Mouse (Mus musculus) hindbrain, postnatal 0 days (tissue): ENCODE data around the gene Cnot6l. TPM values are rescaled to one million over a fixed set of nuclear protein-coding genes. Genes with fewer than 3 reads are reported as not detected.

Source experiments
- ATAC-seq: fragments of 200-750 bp; cut with Nextera tagmentation; 2 replicates; pipeline ENCODE4 v1.8.0; 2017; ENCODE audit warnings: mild to moderate bottlenecking, moderate TSS enrichment, moderate library complexity
- DNase-seq: peaks from one replicate; pipeline ENCODE4 v3.0.0-alpha.2; 2015; ENCODE audit warnings: low spot score
- H3K27ac ChIP-seq: fragments of 300-500 bp; sonication (generic); 2 replicates; pipeline ENCODE4 v1.5.1; 2014; ENCODE audit warnings: mild to moderate bottlenecking
- H3K27me3 ChIP-seq: fragments of 300-500 bp; sonication (generic); 2 replicates; pipeline ENCODE4 v1.6.1; 2014; ENCODE audit warnings: low read length, mixed read lengths; ENCODE audit not compliant: insufficient read depth
- H3K36me3 ChIP-seq: fragments of 300-500 bp; sonication (generic); 2 replicates; pipeline ENCODE4 v1.6.1; 2014; ENCODE audit warnings: low read length, mixed read lengths; ENCODE audit not compliant: insufficient read depth
- H3K4me1 ChIP-seq: fragments of 300-500 bp; sonication (generic); 2 replicates; pipeline ENCODE4 v1.6.1; 2014; ENCODE audit warnings: antibody characterized with exemption, low read length, mixed read lengths; ENCODE audit not compliant: insufficient read depth
- H3K4me2 ChIP-seq: fragments of 300-500 bp; sonication (generic); 2 replicates; pipeline ENCODE4 v1.6.1; 2014; ENCODE audit warnings: low read depth, mild to moderate bottlenecking, low read length, moderate library complexity, mixed read lengths
- H3K4me3 ChIP-seq: fragments of 300-500 bp; sonication (generic); 2 replicates; pipeline ENCODE4 v1.5.1; 2014; ENCODE audit warnings: low read length
- H3K9ac ChIP-seq: fragments of 300-500 bp; sonication (generic); replicated peaks from 2 replicates; pipeline ENCODE4 v1.6.1; 2014; ENCODE audit warnings: mild to moderate bottlenecking, low read length, moderate library complexity, mixed read lengths
- H3K9me3 ChIP-seq: fragments of 300-500 bp; sonication (generic); 2 replicates; pipeline ENCODE4 v1.6.1; 2016; ENCODE audit warnings: low read length, mixed read lengths
- CTCF ChIP-seq: IDR thresholded peaks from 2 replicates; pipeline ENCODE4 v1.5.1; 2016; ENCODE audit warnings: antibody characterized with exemption, control low read depth, low read depth
- WGBS: fragments of 180-500 bp; shearing (Covaris S2); extraction: QIAGEN DNeasy Blood & Tissue Kit; methylation state at CpG from one replicate; pipeline ENCODE4 v1.1.7; 2014; 5-methylcytosine and 5-hydroxymethylcytosine counted together
- polyA plus RNA-seq: library from polyadenylated mRNA; unstranded; fragments of >200 nt; fragmentation: Nextera tagmentation; extraction: Ambion mirVana; gene quantifications from 2 replicates; pipeline ENCODE4 v1.2.1, GENCODE M21; 2015
- total RNA-seq: library from RNA; depleted of rRNA; stranded (reverse); fragments of >200 nt; gene quantifications from 2 replicates; pipeline ENCODE4 v1.2.3, GENCODE M21; 2014

Gene Cnot6l
- total and polyA plus RNA-seq, 2 experiments from 2014 or later: 17.7 to 17.8 TPM

DNA sequence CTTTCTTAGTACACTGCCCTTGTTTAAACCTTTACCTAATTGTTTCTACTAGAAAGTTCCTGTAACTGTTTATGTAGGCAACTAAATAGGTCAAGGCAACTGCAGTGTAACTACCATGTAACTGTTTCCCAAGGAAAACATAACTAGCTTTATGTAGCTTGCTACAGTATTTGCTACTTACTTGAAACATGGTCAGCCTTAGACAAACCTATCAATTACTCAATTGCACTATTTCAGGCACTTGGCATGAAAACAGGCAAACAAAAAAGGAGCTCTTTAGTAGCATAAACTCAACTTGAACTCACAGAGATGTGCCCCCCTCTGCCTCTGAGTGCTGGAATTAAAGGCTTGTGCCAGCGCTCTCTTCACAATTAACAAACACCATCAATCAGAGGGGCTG, 37.1 kb downstream of the Cnot6l start:
- no peaks in the 10 kb centered on the region for H3K27me3 ChIP-seq
- no peak for TF ChIP-seq CTCF
- no peak for DNase-seq

DNA sequence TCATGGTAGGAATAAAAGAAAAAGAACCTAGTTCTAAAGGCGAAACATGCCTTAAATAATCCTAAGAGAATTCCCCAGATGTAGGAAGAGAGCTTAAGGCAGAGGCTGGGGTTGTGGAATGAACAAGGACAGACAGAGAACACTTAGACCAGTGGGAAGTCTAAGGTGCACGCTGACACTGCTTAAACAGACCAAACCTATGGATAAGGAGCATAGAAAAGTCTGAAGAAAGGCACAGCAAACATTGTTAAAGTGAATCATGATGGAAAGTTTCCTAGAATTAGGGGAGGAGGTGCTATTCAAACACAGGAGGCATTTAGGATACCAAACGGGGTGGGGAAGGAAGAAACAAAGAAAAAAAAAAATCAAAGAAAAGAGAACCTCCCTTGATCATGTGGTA, 49.0 kb downstream of the Cnot6l start:
- no peaks in the 10 kb centered on the region for H3K9me3 ChIP-seq
- no peak for TF ChIP-seq CTCF
- H3K4me1 ChIP-seq: no peaks in the 10 kb centered on the region
- H3K27me3 ChIP-seq: no peaks in the 10 kb centered on the region
- H3K4me2 ChIP-seq: no peak overlapping the region
- H3K4me3 ChIP-seq: no peak overlapping the region
- WGBS: 86% methylated on average over 3 of the region's 3 CpGs
- H3K27ac ChIP-seq: no peak overlapping the region
- no peak overlapping the region for H3K9ac ChIP-seq
- H3K36me3 ChIP-seq: no peaks in the 10 kb centered on the region
- DNase-seq (no peak), ATAC-seq (no peak)

More for the DNA sequence above, 37.1 kb downstream of the Cnot6l start:
- ATAC-seq: no peak
- Histone ChIP-seq H3K4me1 (no peaks in the 10 kb centered on the region), H3K36me3 (0 out of 2 replicates have a peak, but pooled peaks cover 6% of the 10 kb centered on the region), H3K4me2 (no peak overlapping the region), H3K9me3 (no peaks in the 10 kb centered on the region), H3K4me3 (no peak overlapping the region), H3K27ac (no peak overlapping the region), H3K9ac (no peak overlapping the region)
- 81% methylated on average over 1 of the region's 1 CpGs for WGBS

DNA sequence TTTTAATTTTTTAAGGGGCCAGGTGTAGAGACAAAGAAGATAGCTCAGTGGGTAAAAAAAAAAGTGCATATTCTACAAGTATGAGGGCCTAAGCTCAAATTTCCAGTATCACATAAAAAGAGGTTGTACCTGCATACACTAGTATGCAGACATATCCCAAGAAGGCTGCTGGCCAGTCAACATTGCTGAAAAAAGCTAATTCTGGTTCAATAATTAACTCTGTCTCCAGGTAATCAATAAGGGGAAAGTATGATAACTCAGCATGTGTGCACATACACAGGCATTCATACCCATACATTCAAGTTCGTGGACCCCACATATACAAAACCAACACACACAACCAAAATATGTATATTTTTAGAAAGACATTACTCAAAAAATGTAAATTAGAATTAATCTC, 59.3 kb downstream of the Cnot6l start:
- Histone ChIP-seq H3K9ac (no peak overlapping the region), H3K36me3 (peaks cover 3% of the 10 kb centered on the region; the same call in 1 of the 2 replicates), H3K9me3 (no peaks in the 10 kb centered on the region), H3K27me3 (no peaks in the 10 kb centered on the region), H3K4me3 (no peak overlapping the region), H3K4me1 (no peaks in the 10 kb centered on the region), H3K27ac (no peak overlapping the region), H3K4me2 (no peak overlapping the region)
- ATAC-seq (no peak), DNase-seq (no peak)
- TF ChIP-seq CTCF: no peak
- WGBS: 98% methylated on average over 1 of the region's 1 CpGs

DNA sequence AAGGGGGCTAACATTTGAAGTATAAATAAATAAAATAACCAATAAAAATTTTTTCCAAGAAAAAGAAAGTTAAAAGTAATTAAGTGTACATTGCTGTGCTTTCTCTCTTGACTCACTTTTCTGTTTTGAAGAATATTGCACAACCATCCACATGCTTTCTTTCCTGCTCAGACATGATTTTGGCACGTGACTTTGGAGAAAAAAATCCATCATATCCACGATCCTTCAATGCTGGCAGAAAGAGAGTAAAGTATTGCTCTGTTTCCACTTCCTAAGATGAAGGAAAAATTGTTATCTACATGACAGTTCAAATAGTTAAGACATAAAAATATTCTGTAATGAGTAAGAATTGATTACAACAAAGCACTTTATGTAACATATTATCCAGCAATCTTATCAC, 72.5 kb downstream of the Cnot6l start:
- no peak for TF ChIP-seq CTCF
- Histone ChIP-seq H3K4me2 (no peak overlapping the region), H3K9me3 (no peaks in the 10 kb centered on the region), H3K36me3 (no peaks in the 10 kb centered on the region), H3K27ac (no peak overlapping the region), H3K27me3 (no peaks in the 10 kb centered on the region), H3K9ac (no peak overlapping the region), H3K4me3 (no peak overlapping the region), H3K4me1 (no peaks in the 10 kb centered on the region)
- DNase-seq (no peak), ATAC-seq (no peak)
- WGBS: 90% methylated on average over 2 of the region's 2 CpGs

DNA sequence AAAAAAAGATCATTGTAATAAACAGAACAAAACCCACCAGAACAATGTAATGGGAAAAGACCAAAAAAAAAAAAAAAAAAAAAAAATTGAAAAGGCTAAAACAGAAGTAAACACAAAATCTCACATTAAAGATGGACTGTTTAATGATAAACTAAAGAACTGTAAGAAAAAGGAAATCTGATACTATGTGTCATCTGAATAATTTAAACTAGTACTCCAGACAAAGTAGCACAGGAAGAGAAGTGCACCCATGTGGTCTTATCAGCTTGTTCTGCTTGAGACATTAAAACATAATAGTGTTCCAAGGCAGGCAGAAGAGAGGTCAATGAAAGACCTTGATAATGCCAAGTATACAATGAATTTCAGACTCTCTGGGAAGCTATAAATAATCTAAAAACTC, 78.6 kb downstream of the Cnot6l start:
- TF ChIP-seq CTCF: no peak
- Histone ChIP-seq H3K9ac (no peak overlapping the region), H3K4me2 (no peak overlapping the region), H3K4me3 (no peak overlapping the region), H3K36me3 (peaks cover 6% of the 10 kb centered on the region), H3K9me3 (no peaks in the 10 kb centered on the region), H3K4me1 (no peaks in the 10 kb centered on the region), H3K27ac (no peak overlapping the region), H3K27me3 (no peaks in the 10 kb centered on the region)
- no peak for ATAC-seq
- no peak for DNase-seq

DNA sequence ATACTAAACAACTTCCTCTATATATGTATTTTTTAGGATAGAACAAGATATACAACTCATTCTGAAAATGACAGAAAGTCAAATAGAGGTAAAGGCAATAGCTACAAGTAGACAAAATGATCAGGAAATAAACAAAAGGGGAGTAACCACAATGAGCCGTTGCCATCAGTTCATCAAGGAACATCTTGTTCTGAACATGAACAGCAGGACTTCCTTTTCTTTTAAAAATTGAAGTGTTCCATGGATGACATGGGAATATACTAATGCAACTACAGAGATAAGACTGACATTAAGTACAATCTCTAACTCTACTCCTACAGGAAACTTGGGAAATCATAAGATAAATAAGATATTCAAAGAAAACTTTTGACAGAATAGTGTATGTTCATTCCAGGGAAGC, 84.9 kb downstream of the Cnot6l start:
- Histone ChIP-seq H3K4me3 (no peak overlapping the region), H3K4me2 (no peak overlapping the region), H3K36me3 (peaks cover 15% of the 10 kb centered on the region), H3K27me3 (no peaks in the 10 kb centered on the region), H3K27ac (no peak overlapping the region), H3K4me1 (no peaks in the 10 kb centered on the region), H3K9me3 (no peaks in the 10 kb centered on the region), H3K9ac (no peak overlapping the region)
- ATAC-seq (no peak), DNase-seq (no peak)
- no peak for TF ChIP-seq CTCF
- 74% methylated on average over 1 of the region's 1 CpGs for WGBS

DNA sequence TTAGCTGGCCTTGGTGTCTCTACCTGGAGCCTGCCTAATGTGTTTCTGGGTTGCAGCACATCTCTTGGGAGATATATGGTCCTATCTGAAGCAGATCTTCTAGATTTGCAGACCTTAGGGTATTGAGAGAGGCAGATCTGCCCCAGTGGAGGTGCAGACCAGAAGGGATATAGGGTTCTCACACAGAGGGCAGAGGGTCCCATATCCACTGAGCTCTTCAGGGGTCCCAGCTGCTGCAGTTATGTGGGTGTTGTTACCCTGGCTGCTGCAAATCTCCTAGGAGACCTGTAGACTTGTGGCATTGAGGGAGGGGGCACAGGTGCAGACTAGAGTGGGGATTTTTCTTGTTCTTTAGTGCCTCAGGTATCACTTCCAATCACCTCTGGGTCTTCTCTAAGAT, 98.4 kb downstream of the Cnot6l start:
- TF ChIP-seq CTCF: no peak
- ATAC-seq: no peak
- H3K4me2 ChIP-seq: no peak overlapping the region

More for the DNA sequence above, 98.4 kb downstream of the Cnot6l start:
- no peaks in the 10 kb centered on the region for H3K9me3 ChIP-seq
- no peaks in the 10 kb centered on the region for H3K36me3 ChIP-seq
- H3K4me1 ChIP-seq: no peaks in the 10 kb centered on the region
- DNase-seq: no peak
- no peak overlapping the region for H3K4me3 ChIP-seq
- no peak overlapping the region for H3K27ac ChIP-seq
- no peaks in the 10 kb centered on the region for H3K27me3 ChIP-seq
- H3K9ac ChIP-seq: no peak overlapping the region
